Mouse (Mus musculus): ENCODE results near the gene Phldb2. TPM values are rescaled to one million over a fixed set of nuclear protein-coding genes. Genes with fewer than 3 reads are reported as not detected.

Gene Phldb2
- polyA plus RNA-seq, 1 experiment from 2014 or later = 9.8 TPM

DNA sequence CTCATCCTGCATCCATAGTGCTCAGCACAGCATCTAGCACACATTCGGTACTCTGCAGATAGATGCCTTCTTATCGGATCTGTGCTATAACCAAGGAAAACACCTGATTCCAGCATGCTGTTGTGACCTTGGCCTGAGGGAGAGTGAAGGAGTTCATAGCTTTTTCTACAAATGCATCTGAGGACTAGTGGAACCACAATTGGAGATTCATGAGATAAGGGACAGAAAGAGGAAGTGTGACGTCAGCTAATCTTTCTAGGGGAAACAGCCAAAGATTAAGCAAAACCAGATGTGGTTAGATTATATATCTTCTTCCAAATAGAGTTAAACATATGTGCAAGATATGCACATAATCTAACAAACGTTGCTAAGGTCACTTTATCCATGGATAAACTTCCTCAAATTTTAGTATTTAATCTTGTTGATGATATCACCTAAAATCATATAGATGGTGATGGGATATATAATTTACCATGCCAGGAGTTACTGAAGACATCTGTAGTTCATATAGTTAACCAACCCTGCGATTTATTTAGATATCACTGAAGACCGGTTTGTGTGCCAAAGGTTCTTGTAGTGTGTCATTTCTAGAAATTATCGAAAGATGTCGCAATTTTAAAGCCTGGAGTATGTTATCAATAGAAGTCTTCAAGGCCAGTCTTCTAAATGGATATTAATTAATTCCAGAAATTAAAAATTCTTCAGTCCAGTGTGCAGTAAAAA, 11.1 kb downstream of the Phldb2 start:
- no peaks in the 10 kb centered on the region for H3K27me3 ChIP-seq (ENCODE audit: insufficient read depth, low read length)
- no peaks in the 10 kb centered on the region for H3K4me1 ChIP-seq (ENCODE audit: insufficient read depth)
- 56% methylated on average over 8 of the region's 8 CpGs for WGBS (ENCODE audit: insufficient replicate concordance)
- H3K4me2 ChIP-seq (ENCODE audit: low read depth, low read length) = no peak overlapping the region
- no peak for DNase-seq
- peaks cover 7% of the 10 kb centered on the region; the same call in 1 of the 2 replicates for H3K9me3 ChIP-seq (ENCODE audit: low read length)
- ATAC-seq = no peak
- no peak for TF ChIP-seq CTCF (IDR thresholded peaks at IDR 0.05; ENCODE audit: low read depth)
- no peak for TF ChIP-seq EP300 (IDR thresholded peaks at IDR 0.05; ENCODE audit: low read depth)
- no peak overlapping the region for H3K27ac ChIP-seq (ENCODE audit: low read depth)
- no peak overlapping the region for H3K9ac ChIP-seq (replicated peaks)
- no peak overlapping the region for H3K4me3 ChIP-seq (ENCODE audit: low read depth, low read length)
- no peaks in the 10 kb centered on the region for H3K36me3 ChIP-seq (replicated peaks; ENCODE audit: insufficient read depth, low read length)

DNA sequence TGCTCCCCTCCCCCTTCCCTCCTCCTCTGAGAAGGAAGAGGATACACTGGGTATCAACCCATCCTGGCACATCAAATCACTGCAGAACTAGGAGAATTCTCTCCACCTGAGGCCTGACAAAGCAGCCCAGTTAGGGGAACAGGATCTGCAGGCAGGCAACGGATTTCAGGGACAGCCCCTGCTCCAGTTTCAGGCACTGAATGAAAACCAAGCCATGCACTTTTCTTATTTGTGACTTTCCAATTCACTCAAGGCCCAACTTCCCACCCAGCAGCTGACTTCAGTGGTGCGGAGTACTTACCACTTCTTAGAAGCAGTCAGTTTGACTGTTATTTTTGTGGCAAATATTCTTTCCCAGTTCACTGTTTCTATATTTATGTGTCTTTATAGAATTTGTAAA, 12.7 kb downstream of the Phldb2 start:
- Histone ChIP-seq H3K27me3 (ENCODE audit: insufficient read depth, low read length) (no peaks in the 10 kb centered on the region), H3K9ac (replicated peaks) (no peak overlapping the region), H3K4me2 (ENCODE audit: low read depth, low read length) (no peak overlapping the region), H3K27ac (ENCODE audit: low read depth) (no peak overlapping the region), H3K4me3 (ENCODE audit: low read depth, low read length) (no peak overlapping the region), H3K9me3 (ENCODE audit: low read length) (peaks cover 7% of the 10 kb centered on the region; the same call in 1 of the 2 replicates), H3K4me1 (ENCODE audit: insufficient read depth) (no peaks in the 10 kb centered on the region), H3K36me3 (replicated peaks; ENCODE audit: insufficient read depth, low read length) (no peaks in the 10 kb centered on the region)
- ATAC-seq (no peak), DNase-seq (no peak)
- no peak for TF ChIP-seq EP300 (IDR thresholded peaks at IDR 0.05; ENCODE audit: low read depth)
- TF ChIP-seq CTCF (IDR thresholded peaks at IDR 0.05; ENCODE audit: low read depth) = no peak
- WGBS (ENCODE audit: insufficient replicate concordance) = 78% methylated on average over 2 of the region's 2 CpGs

DNA sequence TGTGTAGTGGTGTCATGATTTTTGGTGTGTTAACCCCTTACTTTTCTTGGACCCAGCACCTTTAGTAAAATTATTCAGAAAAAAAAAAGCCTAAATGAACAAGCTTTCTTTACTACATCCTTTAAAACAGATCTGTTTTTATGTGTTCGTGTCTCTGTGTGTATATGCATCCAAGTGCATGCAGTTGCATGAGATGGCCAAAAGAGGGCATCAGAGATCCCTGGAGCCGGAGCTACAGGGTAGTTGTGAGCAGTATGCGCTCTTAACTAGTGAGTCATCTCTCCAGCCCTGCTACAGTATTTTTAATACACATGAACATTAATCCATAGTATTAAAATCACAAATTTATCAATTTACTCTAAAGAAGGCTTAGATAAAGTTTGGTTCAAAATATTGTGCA, 14.0 kb downstream of the Phldb2 start:
- H3K4me3 ChIP-seq (ENCODE audit: low read depth, low read length) = no peak overlapping the region
- TF ChIP-seq EP300 (IDR thresholded peaks at IDR 0.05; ENCODE audit: low read depth) = no peak
- TF ChIP-seq CTCF (IDR thresholded peaks at IDR 0.05; ENCODE audit: low read depth) = peak; percentile 40
- H3K36me3 ChIP-seq (replicated peaks; ENCODE audit: insufficient read depth, low read length) = no peaks in the 10 kb centered on the region
- no peaks in the 10 kb centered on the region for H3K4me1 ChIP-seq (ENCODE audit: insufficient read depth)
- ATAC-seq (no peak), DNase-seq (no peak)
- no peak overlapping the region for H3K9ac ChIP-seq (replicated peaks)
- H3K27ac ChIP-seq (ENCODE audit: low read depth) = no peak overlapping the region
- 80% methylated on average over 3 of the region's 3 CpGs for WGBS (ENCODE audit: insufficient replicate concordance)
- H3K9me3 ChIP-seq (ENCODE audit: low read length) = peaks cover 7% of the 10 kb centered on the region; the same call in 1 of the 2 replicates
- no peaks in the 10 kb centered on the region for H3K27me3 ChIP-seq (ENCODE audit: insufficient read depth, low read length)
- H3K4me2 ChIP-seq (ENCODE audit: low read depth, low read length) = no peak overlapping the region

DNA sequence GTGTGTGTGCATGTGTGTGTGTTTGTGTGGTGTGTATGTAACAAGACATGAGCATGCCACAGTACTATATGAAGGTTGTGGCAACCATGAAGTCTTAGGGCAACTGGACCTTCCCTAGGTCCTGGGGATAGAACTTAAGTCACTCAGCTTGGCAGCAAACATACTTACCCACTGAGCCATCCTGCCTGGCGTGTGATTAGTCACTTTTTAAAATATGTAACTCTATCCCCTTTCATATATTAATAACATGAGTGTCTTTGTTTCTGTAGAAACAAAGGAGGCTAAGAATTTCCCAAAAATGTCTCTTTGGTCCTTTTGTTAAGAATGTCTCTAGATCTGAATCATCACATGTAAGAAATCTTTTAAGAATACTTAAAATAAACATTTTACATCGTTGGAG, 16.0 kb downstream of the Phldb2 start:
- WGBS (ENCODE audit: insufficient replicate concordance) = 57% methylated on average over 2 of the region's 2 CpGs
- Histone ChIP-seq H3K9me3 (ENCODE audit: low read length) (peaks cover 7% of the 10 kb centered on the region; the same call in 1 of the 2 replicates), H3K9ac (replicated peaks) (no peak overlapping the region), H3K4me2 (ENCODE audit: low read depth, low read length) (no peak overlapping the region), H3K4me1 (ENCODE audit: insufficient read depth) (no peaks in the 10 kb centered on the region), H3K27me3 (ENCODE audit: insufficient read depth, low read length) (no peaks in the 10 kb centered on the region), H3K4me3 (ENCODE audit: low read depth, low read length) (no peak overlapping the region), H3K36me3 (replicated peaks; ENCODE audit: insufficient read depth, low read length) (no peaks in the 10 kb centered on the region), H3K27ac (ENCODE audit: low read depth) (no peak overlapping the region)
- TF ChIP-seq CTCF (IDR thresholded peaks at IDR 0.05; ENCODE audit: low read depth) (no peak), EP300 (IDR thresholded peaks at IDR 0.05; ENCODE audit: low read depth) (no peak)
- ATAC-seq = no peak
- DNase-seq = no peak

DNA sequence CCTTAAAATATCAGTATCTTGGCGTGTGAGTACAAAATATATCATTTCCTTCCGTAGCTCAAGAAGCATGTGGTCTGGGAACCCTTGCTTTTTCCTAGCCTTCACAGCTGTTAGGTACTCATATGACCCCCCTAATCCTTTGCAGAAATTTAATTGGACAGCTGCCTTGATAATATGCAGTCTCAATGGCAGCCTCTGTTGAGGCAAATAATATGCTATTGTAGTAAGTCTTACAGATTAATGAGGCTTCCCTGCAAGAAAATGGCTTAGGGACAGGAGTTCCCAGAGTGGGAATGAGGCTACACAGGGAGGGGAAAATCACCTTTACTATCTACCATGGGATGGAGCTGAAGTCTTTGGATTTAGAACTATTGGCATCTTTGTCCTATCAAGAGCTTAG, 16.9 kb downstream of the Phldb2 start:
- Histone ChIP-seq H3K4me1 (ENCODE audit: insufficient read depth) (no peaks in the 10 kb centered on the region), H3K36me3 (replicated peaks; ENCODE audit: insufficient read depth, low read length) (no peaks in the 10 kb centered on the region), H3K4me3 (ENCODE audit: low read depth, low read length) (no peak overlapping the region), H3K27me3 (ENCODE audit: insufficient read depth, low read length) (no peaks in the 10 kb centered on the region), H3K27ac (ENCODE audit: low read depth) (no peak overlapping the region), H3K4me2 (ENCODE audit: low read depth, low read length) (no peak overlapping the region), H3K9ac (replicated peaks) (no peak overlapping the region), H3K9me3 (ENCODE audit: low read length) (peaks cover 7% of the 10 kb centered on the region; the same call in 1 of the 2 replicates)
- no peak for TF ChIP-seq EP300 (IDR thresholded peaks at IDR 0.05; ENCODE audit: low read depth)
- TF ChIP-seq CTCF (IDR thresholded peaks at IDR 0.05; ENCODE audit: low read depth) = no peak
- DNase-seq (no peak), ATAC-seq (no peak)
- 68% methylated on average over 2 of the region's 2 CpGs for WGBS (ENCODE audit: insufficient replicate concordance)

DNA sequence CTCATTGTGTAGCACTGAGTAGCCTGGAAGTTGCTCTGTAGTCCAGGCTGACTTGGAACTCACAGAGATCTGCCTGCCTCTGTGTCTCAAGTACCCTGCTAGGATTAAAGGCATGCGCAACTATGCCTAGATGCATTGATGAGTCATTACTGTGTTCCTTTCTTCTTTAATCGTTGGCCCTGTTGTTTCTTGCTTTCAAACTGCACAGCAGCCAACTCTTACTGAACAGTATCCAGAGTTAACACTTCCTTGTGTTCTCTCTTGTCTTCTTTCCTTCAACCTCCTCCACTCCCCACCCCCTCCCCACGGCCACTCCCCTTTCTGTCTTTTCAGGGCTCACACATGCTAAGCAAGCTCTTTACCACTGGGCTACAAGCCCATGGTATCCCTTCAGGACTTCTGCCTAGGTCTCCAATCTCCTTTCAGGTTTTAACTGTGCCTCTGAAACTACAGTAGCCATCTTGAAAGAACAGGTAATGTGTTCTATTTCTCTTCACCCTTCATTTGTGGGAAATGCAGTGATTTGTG, 17.4 kb downstream of the Phldb2 start:
- no peak for ATAC-seq

More for the DNA sequence above, 17.4 kb downstream of the Phldb2 start:
- Histone ChIP-seq H3K4me3 (ENCODE audit: low read depth, low read length) (no peak overlapping the region), H3K9me3 (ENCODE audit: low read length) (peaks cover 7% of the 10 kb centered on the region; the same call in 1 of the 2 replicates), H3K4me2 (ENCODE audit: low read depth, low read length) (no peak overlapping the region), H3K9ac (replicated peaks) (no peak overlapping the region), H3K36me3 (replicated peaks; ENCODE audit: insufficient read depth, low read length) (no peaks in the 10 kb centered on the region), H3K27me3 (ENCODE audit: insufficient read depth, low read length) (no peaks in the 10 kb centered on the region), H3K4me1 (ENCODE audit: insufficient read depth) (no peaks in the 10 kb centered on the region), H3K27ac (ENCODE audit: low read depth) (no peak overlapping the region)
- DNase-seq = no peak
- no peak for TF ChIP-seq CTCF (IDR thresholded peaks at IDR 0.05; ENCODE audit: low read depth)
- TF ChIP-seq EP300 (IDR thresholded peaks at IDR 0.05; ENCODE audit: low read depth) = no peak
- 60% methylated on average over 3 of the region's 3 CpGs for WGBS (ENCODE audit: insufficient replicate concordance)

Data from liver, postnatal 0 days (tissue).